Mouse (Mus musculus): ENCODE data around the gene Rcc1. TPM values are rescaled to one million over a fixed set of nuclear protein-coding genes. Genes with fewer than 3 reads are reported as not detected.
"Not testable (repeated sequence)": the region's sequence is repeated elsewhere in the genome, so short reads cannot be mapped to it uniquely, and the experiment has no call there.

The Rcc1 gene
- polyA plus RNA-seq, 1 experiment from 2014 or later, result 70.8 TPM

DNA sequence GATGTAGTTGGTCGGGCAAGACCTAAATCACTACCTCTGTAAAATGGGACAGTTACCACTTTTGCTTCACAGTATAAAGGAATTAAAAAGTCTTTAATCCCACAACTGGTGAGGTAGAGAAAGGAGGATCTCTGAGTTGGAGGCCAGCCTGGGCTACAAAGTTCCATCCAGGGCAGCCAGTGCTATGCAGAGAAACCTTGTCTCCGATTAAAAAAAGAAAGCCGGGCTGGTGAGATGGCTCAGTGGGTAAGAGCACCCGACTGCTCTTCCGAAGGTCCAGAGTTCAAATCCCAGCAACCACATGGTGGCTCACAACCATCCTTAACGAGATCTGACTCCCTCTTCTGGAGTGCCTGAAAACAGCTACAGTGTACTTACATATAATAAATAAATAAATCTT lies 49.9 kb downstream of the Rcc1 start:
- not testable (repeated sequence) for H3K4me1 ChIP-seq (ENCODE audit: control insufficient read depth, insufficient read depth, low read length); DNase-seq (ENCODE audit: low spot score); H3K36me3 ChIP-seq (ENCODE audit: control insufficient read depth, insufficient read depth, low read length); H3K27me3 ChIP-seq (ENCODE audit: control insufficient read depth, insufficient read depth, low read length); H3K27ac ChIP-seq (ENCODE audit: low read depth, low read length); ATAC-seq (ENCODE audit: insufficient read depth, low FRiP score, low TSS enrichment); H3K9me3 ChIP-seq (ENCODE audit: control insufficient read depth, low read length)
- Histone ChIP-seq H3K4me3 (ENCODE audit: low read depth, low read length) (peak overlapping the region; percentile 40), H3K9ac (ENCODE audit: low read length) (peak overlapping the region; percentile 52), H3K4me2 (ENCODE audit: low read depth) (peak overlapping the region; percentile 61)
- 50% methylated on average over 6 of the region's 6 CpGs for WGBS

- peak within 1 kb of the TSS; percentile 40 for H3K4me3 ChIP-seq (ENCODE audit: low read depth, low read length)
- H3K27ac ChIP-seq (ENCODE audit: low read depth, low read length), result no peak within 1 kb of the TSS
- H3K4me1 ChIP-seq (ENCODE audit: control insufficient read depth, insufficient read depth, low read length), result no peaks in the 10 kb centered on the region
- no peaks in the 10 kb centered on the region for H3K9me3 ChIP-seq (ENCODE audit: control insufficient read depth, low read length)
- no peaks in the 10 kb centered on the region for H3K36me3 ChIP-seq (ENCODE audit: control insufficient read depth, insufficient read depth, low read length)
- DNase-seq (ENCODE audit: low spot score) (peak; percentile 66), ATAC-seq (ENCODE audit: insufficient read depth, low FRiP score, low TSS enrichment) (peak; percentile 60)
- peak within 1 kb of the TSS; percentile 61 for H3K4me2 ChIP-seq (ENCODE audit: low read depth)
- H3K9ac ChIP-seq (ENCODE audit: low read length), result peak within 1 kb of the TSS; percentile 52
- WGBS, result 2% methylated on average over 22 of the region's 31 CpGs
- H3K27me3 ChIP-seq (ENCODE audit: control insufficient read depth, insufficient read depth, low read length), result no peaks in the 10 kb centered on the region
Measured at GRCm38 (mm10) chr4:132302939-132303479, 50.4 kb downstream of the Rcc1 start, which contains the start of gene Rab42. Rab42 (minus strand) TSS chr4:132303385.

DNA sequence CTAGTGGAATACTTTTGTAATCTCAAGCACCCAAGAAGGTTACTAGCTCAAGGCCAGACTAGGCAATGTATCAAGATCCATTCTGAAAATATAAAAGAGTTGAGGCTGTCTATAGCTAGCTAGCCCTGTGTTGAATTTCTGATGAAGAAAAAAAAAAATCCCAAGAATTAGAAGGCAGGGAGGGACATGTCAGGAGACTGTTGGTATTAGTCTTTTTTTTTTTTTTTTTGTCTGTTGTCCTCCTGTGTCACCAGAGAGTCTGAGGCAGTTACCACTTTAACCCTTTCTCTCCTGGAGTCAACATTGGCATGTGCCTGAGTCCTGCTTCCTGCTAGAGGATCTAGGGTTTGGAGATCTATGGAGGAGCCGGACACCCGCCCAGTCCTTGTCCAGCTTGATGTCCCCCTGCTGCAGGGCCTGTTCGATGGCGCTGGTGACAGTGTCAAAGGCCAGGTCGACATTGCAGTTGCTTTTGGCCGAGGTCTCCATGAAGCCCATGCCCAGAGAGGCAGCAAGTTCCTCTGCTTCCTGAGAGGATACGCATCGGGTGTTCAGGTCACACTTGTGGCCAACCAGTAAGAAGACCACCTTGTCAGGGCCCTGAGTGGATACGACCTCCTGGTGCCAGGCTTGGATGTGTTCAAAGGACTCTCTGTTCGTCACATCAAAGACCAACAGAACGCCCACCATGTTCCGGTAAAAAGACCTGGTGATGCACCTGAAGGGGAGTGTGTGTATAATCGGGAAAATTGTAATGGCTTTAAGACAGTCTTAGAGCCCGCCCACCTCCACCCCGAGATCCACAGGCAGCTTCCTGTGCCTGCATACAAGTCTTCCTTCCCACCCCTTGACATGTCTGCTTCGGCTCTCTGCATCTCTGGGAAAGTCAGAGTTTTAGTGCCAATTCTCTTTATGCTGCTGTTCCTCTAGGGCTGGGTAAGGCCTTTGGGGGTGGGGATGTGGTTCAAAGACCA lies 51.2 kb downstream of the Rcc1 start:
- Histone ChIP-seq H3K4me1 (ENCODE audit: control insufficient read depth, insufficient read depth, low read length) (no peaks in the 10 kb centered on the region), H3K9ac (ENCODE audit: low read length) (peak overlapping the region; percentile 52; the same call in 1 of the 2 replicates), H3K4me3 (ENCODE audit: low read depth, low read length) (peak overlapping the region; percentile 40), H3K36me3 (ENCODE audit: control insufficient read depth, insufficient read depth, low read length) (no peaks in the 10 kb centered on the region), H3K4me2 (ENCODE audit: low read depth) (peak overlapping the region; percentile 61), H3K9me3 (ENCODE audit: control insufficient read depth, low read length) (no peaks in the 10 kb centered on the region), H3K27ac (ENCODE audit: low read depth, low read length) (no peak overlapping the region), H3K27me3 (ENCODE audit: control insufficient read depth, insufficient read depth, low read length) (no peaks in the 10 kb centered on the region)
- no peak for ATAC-seq (ENCODE audit: insufficient read depth, low FRiP score, low TSS enrichment)
- DNase-seq (ENCODE audit: low spot score), result peak; percentile 12
- WGBS, result 68% methylated on average over 16 of the region's 16 CpGs

DNA sequence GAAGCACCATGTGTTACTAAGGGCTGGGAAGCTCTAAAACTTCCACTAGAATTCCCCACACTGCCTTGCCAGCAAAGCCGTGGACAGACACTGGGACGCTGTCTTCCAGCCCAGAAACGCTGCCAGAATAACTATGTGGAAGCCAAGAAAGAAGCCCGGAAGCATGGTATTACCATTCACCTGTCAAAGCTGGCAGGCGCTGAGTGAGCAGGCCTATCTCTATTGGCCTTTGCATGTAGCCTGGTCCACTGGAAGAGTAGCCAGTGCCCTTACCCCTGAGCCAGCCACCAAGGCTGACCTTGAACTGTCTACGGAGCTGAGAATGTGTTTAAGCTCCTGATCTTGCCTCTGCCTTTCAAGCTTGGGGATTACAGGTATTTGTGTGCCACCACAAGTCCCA lies 51.9 kb downstream of the Rcc1 start:
- H3K4me1 ChIP-seq (ENCODE audit: control insufficient read depth, insufficient read depth, low read length), result no peaks in the 10 kb centered on the region
- no peak overlapping the region for H3K27ac ChIP-seq (ENCODE audit: low read depth, low read length)
- H3K4me2 ChIP-seq (ENCODE audit: low read depth), result no peak overlapping the region
- H3K27me3 ChIP-seq (ENCODE audit: control insufficient read depth, insufficient read depth, low read length), result no peaks in the 10 kb centered on the region
- H3K9me3 ChIP-seq (ENCODE audit: control insufficient read depth, low read length), result no peaks in the 10 kb centered on the region
- DNase-seq (ENCODE audit: low spot score), result no peak
- 89% methylated on average over 6 of the region's 6 CpGs for WGBS
- ATAC-seq (ENCODE audit: insufficient read depth, low FRiP score, low TSS enrichment), result no peak
- no peak overlapping the region for H3K9ac ChIP-seq (ENCODE audit: low read length)
- H3K36me3 ChIP-seq (ENCODE audit: control insufficient read depth, insufficient read depth, low read length), result no peaks in the 10 kb centered on the region
- H3K4me3 ChIP-seq (ENCODE audit: low read depth, low read length), result no peak overlapping the region

- DNase-seq (ENCODE audit: low spot score) (no peak), ATAC-seq (ENCODE audit: insufficient read depth, low FRiP score, low TSS enrichment) (no peak)
- Histone ChIP-seq H3K4me3 (ENCODE audit: low read depth, low read length) (no peak overlapping the region), H3K36me3 (ENCODE audit: control insufficient read depth, insufficient read depth, low read length) (no peaks in the 10 kb centered on the region), H3K27me3 (ENCODE audit: control insufficient read depth, insufficient read depth, low read length) (no peaks in the 10 kb centered on the region), H3K9ac (ENCODE audit: low read length) (no peak overlapping the region), H3K4me1 (ENCODE audit: control insufficient read depth, insufficient read depth, low read length) (no peaks in the 10 kb centered on the region), H3K27ac (ENCODE audit: low read depth, low read length) (no peak overlapping the region), H3K4me2 (ENCODE audit: low read depth) (no peak overlapping the region), H3K9me3 (ENCODE audit: control insufficient read depth, low read length) (no peaks in the 10 kb centered on the region)
- 85% methylated on average over 1 of the region's 1 CpGs for WGBS
Measured at GRCm38 (mm10) chr4:132299849-132300248, 53.6 kb downstream of the Rcc1 start.

- DNase-seq (ENCODE audit: low spot score), result no peak
- 47% methylated on average over 8 of the region's 8 CpGs for WGBS
- Histone ChIP-seq H3K4me1 (ENCODE audit: control insufficient read depth, insufficient read depth, low read length) (no peaks in the 10 kb centered on the region), H3K4me2 (ENCODE audit: low read depth) (no peak overlapping the region), H3K36me3 (ENCODE audit: control insufficient read depth, insufficient read depth, low read length) (peaks cover 7% of the 10 kb centered on the region; the same call in 1 of the 2 replicates), H3K4me3 (ENCODE audit: low read depth, low read length) (no peak overlapping the region), H3K27me3 (ENCODE audit: control insufficient read depth, insufficient read depth, low read length) (no peaks in the 10 kb centered on the region), H3K9ac (ENCODE audit: low read length) (no peak overlapping the region), H3K27ac (ENCODE audit: low read depth, low read length) (no peak overlapping the region), H3K9me3 (ENCODE audit: control insufficient read depth, low read length) (no peaks in the 10 kb centered on the region)
- no peak for ATAC-seq (ENCODE audit: insufficient read depth, low FRiP score, low TSS enrichment)
Measured at GRCm38 (mm10) chr4:132295696-132296390, 57.6 kb downstream of the Rcc1 start.

DNA sequence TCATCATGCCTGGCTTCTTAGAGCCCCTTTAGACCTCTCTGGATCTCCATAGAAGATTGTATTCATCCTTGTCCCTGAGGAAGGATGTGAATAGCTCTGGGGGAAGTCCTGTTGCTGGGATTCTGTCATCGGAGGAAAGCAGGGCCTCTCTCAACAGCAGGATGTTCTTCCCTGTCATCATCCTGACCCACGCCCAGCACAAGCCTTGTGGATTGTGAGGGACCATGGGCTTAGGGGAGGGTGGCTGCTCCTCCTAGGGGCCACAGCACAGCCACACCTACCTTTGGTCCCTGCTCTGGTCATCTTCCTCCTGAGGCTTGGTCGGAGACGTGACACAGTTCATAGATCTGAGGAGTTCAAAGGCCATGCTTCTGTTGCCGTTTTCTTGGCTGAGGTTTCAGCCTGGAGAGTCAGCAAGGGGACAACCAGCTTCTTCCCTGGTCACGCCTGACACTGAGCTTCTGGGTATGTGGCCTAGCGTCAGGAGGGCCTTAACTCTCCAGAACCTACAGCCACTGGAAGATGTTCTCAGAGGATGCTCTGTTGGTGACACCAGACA lies 59.6 kb downstream of the Rcc1 start:
- 79% methylated on average over 7 of the region's 7 CpGs for WGBS
- ATAC-seq (ENCODE audit: insufficient read depth, low FRiP score, low TSS enrichment), result no peak
- no peaks in the 10 kb centered on the region for H3K4me1 ChIP-seq (ENCODE audit: control insufficient read depth, insufficient read depth, low read length)
- no peak overlapping the region for H3K4me3 ChIP-seq (ENCODE audit: low read depth, low read length)
- peaks cover 7% of the 10 kb centered on the region; the same call in 1 of the 2 replicates for H3K36me3 ChIP-seq (ENCODE audit: control insufficient read depth, insufficient read depth, low read length)
- no peaks in the 10 kb centered on the region for H3K9me3 ChIP-seq (ENCODE audit: control insufficient read depth, low read length)
- H3K27ac ChIP-seq (ENCODE audit: low read depth, low read length), result no peak overlapping the region
- no peak overlapping the region for H3K4me2 ChIP-seq (ENCODE audit: low read depth)
- H3K9ac ChIP-seq (ENCODE audit: low read length), result no peak overlapping the region
- no peaks in the 10 kb centered on the region for H3K27me3 ChIP-seq (ENCODE audit: control insufficient read depth, insufficient read depth, low read length)
- no peak for DNase-seq (ENCODE audit: low spot score)

- peaks cover 7% of the 10 kb centered on the region; the same call in 1 of the 2 replicates for H3K36me3 ChIP-seq (ENCODE audit: control insufficient read depth, insufficient read depth, low read length)
Measured at GRCm38 (mm10) chr4:132292988-132293387, 60.4 kb downstream of the Rcc1 start.

More at GRCm38 (mm10) chr4:132292988-132293387, 60.4 kb downstream of the Rcc1 start:
- no peaks in the 10 kb centered on the region for H3K4me1 ChIP-seq (ENCODE audit: control insufficient read depth, insufficient read depth, low read length)
- no peak overlapping the region for H3K4me3 ChIP-seq (ENCODE audit: low read depth, low read length)
- H3K27me3 ChIP-seq (ENCODE audit: control insufficient read depth, insufficient read depth, low read length), result no peaks in the 10 kb centered on the region
- no peak overlapping the region for H3K9ac ChIP-seq (ENCODE audit: low read length)
- 50% methylated on average over 4 of the region's 4 CpGs for WGBS
- peak; percentile 35 for DNase-seq (ENCODE audit: low spot score)
- H3K9me3 ChIP-seq (ENCODE audit: control insufficient read depth, low read length), result no peaks in the 10 kb centered on the region
- no peak for ATAC-seq (ENCODE audit: insufficient read depth, low FRiP score, low TSS enrichment)
- no peak overlapping the region for H3K27ac ChIP-seq (ENCODE audit: low read depth, low read length)
- no peak overlapping the region for H3K4me2 ChIP-seq (ENCODE audit: low read depth)

Data from neural tube, embryonic 11.5 days (tissue).